Mouse (Mus musculus) embryonic facial prominence, embryonic 13.5 days (tissue): ENCODE measurements around the gene Atrn. TPM values are rescaled to one million over a fixed set of nuclear protein-coding genes. Genes with fewer than 3 reads are reported as not detected.

Experiments used
- ATAC-seq: fragments of 200-750 bp; cut with Nextera tagmentation; 2 replicates; pipeline ENCODE4 v1.8.0; 2017; ENCODE audit warnings: low read depth; ENCODE audit not compliant: insufficient number of reproducible peaks, insufficient read depth, low FRiP score, low TSS enrichment
- H3K27ac ChIP-seq: fragments of 300-500 bp; sonication (generic); 2 replicates; pipeline ENCODE4 v1.5.1; 2015; ENCODE audit warnings: moderate library complexity, mild to moderate bottlenecking, inconsistent platforms
- H3K27me3 ChIP-seq: fragments of 300-500 bp; sonication (generic); 2 replicates; pipeline ENCODE4 v1.6.1; 2015; ENCODE audit warnings: mild to moderate bottlenecking, inconsistent platforms
- H3K36me3 ChIP-seq: fragments of 300-500 bp; sonication (generic); 2 replicates; pipeline ENCODE4 v1.6.1; 2015; ENCODE audit warnings: mild to moderate bottlenecking, inconsistent platforms
- H3K4me1 ChIP-seq: fragments of 300-500 bp; sonication (generic); 2 replicates; pipeline ENCODE4 v1.6.1; 2015; ENCODE audit warnings: inconsistent platforms
- H3K4me2 ChIP-seq: fragments of 300-500 bp; sonication (generic); 2 replicates; pipeline ENCODE4 v1.6.1; 2015; ENCODE audit warnings: moderate library complexity, mild to moderate bottlenecking, inconsistent platforms
- H3K4me3 ChIP-seq: fragments of 300-500 bp; sonication (generic); 2 replicates; pipeline ENCODE4 v1.5.1; 2015; ENCODE audit warnings: mild to moderate bottlenecking, inconsistent platforms
- H3K9ac ChIP-seq: fragments of 300-500 bp; sonication (generic); 2 replicates; pipeline ENCODE4 v1.6.1; 2015; ENCODE audit warnings: mild to moderate bottlenecking, inconsistent platforms
- H3K9me3 ChIP-seq: fragments of 300-500 bp; sonication (generic); 2 replicates; pipeline ENCODE4 v1.6.1; 2016; ENCODE audit warnings: inconsistent platforms
- WGBS: fragments of 180-500 bp; shearing (Covaris S2); methylation state at CpG from one replicate; pipeline ENCODE4 v1.1.7; 2015; ENCODE audit warnings: mixed read lengths; 5-methylcytosine and 5-hydroxymethylcytosine counted together
- polyA plus RNA-seq: library from polyadenylated mRNA; unstranded; fragments of >200 nt; fragmentation: Nextera tagmentation; extraction: Ambion mirVana; gene quantifications from 2 replicates; pipeline ENCODE4 v1.2.1, GENCODE M21; 2015

Atrn gene
- polyA plus RNA-seq, 1 experiment from 2014 or later, result 10.7 TPM

- ATAC-seq, result no peak
- Histone ChIP-seq H3K4me2 (no peak overlapping the region), H3K27ac (no peak overlapping the region), H3K27me3 (no peaks in the 10 kb centered on the region), H3K9ac (no peak overlapping the region), H3K9me3 (no peaks in the 10 kb centered on the region), H3K36me3 (peaks cover 22% of the 10 kb centered on the region), H3K4me1 (no peaks in the 10 kb centered on the region), H3K4me3 (no peak overlapping the region)
These were observed 55.6 kb downstream of the Atrn start for GRCm38 (mm10) chr2:130961851-130962250.

GRCm38 (mm10) chr2:130965042-130965441, 58.7 kb downstream of the Atrn start:
- ATAC-seq, result no peak
- Histone ChIP-seq H3K4me2 (no peak overlapping the region), H3K27me3 (no peaks in the 10 kb centered on the region), H3K4me3 (no peak overlapping the region), H3K4me1 (no peaks in the 10 kb centered on the region), H3K27ac (no peak overlapping the region), H3K9ac (no peak overlapping the region), H3K9me3 (no peaks in the 10 kb centered on the region), H3K36me3 (peaks cover 15% of the 10 kb centered on the region)
- 95% methylated on average over 1 of the region's 1 CpGs for WGBS

GRCm38 (mm10) chr2:130971030-130971429, 64.7 kb downstream of the Atrn start:
- no peak overlapping the region for H3K4me2 ChIP-seq
- H3K27me3 ChIP-seq, result no peaks in the 10 kb centered on the region
- no peaks in the 10 kb centered on the region for H3K4me1 ChIP-seq
- H3K27ac ChIP-seq, result no peak overlapping the region
- no peak overlapping the region for H3K4me3 ChIP-seq
- H3K9ac ChIP-seq, result no peak overlapping the region
- H3K9me3 ChIP-seq, result no peaks in the 10 kb centered on the region
- WGBS, result 91% methylated on average over 4 of the region's 4 CpGs
- ATAC-seq, result no peak
- H3K36me3 ChIP-seq, result peaks cover 31% of the 10 kb centered on the region

GRCm38 (mm10) chr2:130972386-130972785, 66.1 kb downstream of the Atrn start:
- Histone ChIP-seq H3K4me1 (no peaks in the 10 kb centered on the region), H3K4me2 (no peak overlapping the region), H3K27me3 (no peaks in the 10 kb centered on the region), H3K36me3 (peaks cover 35% of the 10 kb centered on the region), H3K4me3 (no peak overlapping the region), H3K9me3 (no peaks in the 10 kb centered on the region), H3K27ac (no peak overlapping the region), H3K9ac (no peak overlapping the region)
- 93% methylated on average over 4 of the region's 4 CpGs for WGBS
- no peak for ATAC-seq

GRCm38 (mm10) chr2:130974928-130975327, 68.6 kb downstream of the Atrn start:
- H3K4me1 ChIP-seq, result no peaks in the 10 kb centered on the region
- no peak for ATAC-seq
- peaks cover 37% of the 10 kb centered on the region for H3K36me3 ChIP-seq
- no peak overlapping the region for H3K27ac ChIP-seq
- no peaks in the 10 kb centered on the region for H3K27me3 ChIP-seq
- no peak overlapping the region for H3K4me2 ChIP-seq
- no peaks in the 10 kb centered on the region for H3K9me3 ChIP-seq
- H3K9ac ChIP-seq, result no peak overlapping the region
- H3K4me3 ChIP-seq, result no peak overlapping the region
- 65% methylated on average over 1 of the region's 1 CpGs for WGBS

GRCm38 (mm10) chr2:130977589-130977988, 71.3 kb downstream of the Atrn start:
- Histone ChIP-seq H3K4me2 (no peak overlapping the region), H3K4me1 (no peaks in the 10 kb centered on the region), H3K9ac (no peak overlapping the region), H3K9me3 (no peaks in the 10 kb centered on the region), H3K27me3 (no peaks in the 10 kb centered on the region), H3K27ac (no peak overlapping the region), H3K4me3 (no peak overlapping the region), H3K36me3 (peaks cover 37% of the 10 kb centered on the region)
- no peak for ATAC-seq

- peaks cover 43% of the 10 kb centered on the region for H3K36me3 ChIP-seq
- H3K9ac ChIP-seq, result no peak overlapping the region
- H3K27me3 ChIP-seq, result no peaks in the 10 kb centered on the region
- no peaks in the 10 kb centered on the region for H3K4me1 ChIP-seq
- WGBS, result 80% methylated on average over 10 of the region's 10 CpGs
- H3K9me3 ChIP-seq, result no peaks in the 10 kb centered on the region
- ATAC-seq, result no peak
- no peak overlapping the region for H3K4me3 ChIP-seq
- no peak overlapping the region for H3K4me2 ChIP-seq
- H3K27ac ChIP-seq, result no peak overlapping the region
These were observed 72.0 kb downstream of the Atrn start for GRCm38 (mm10) chr2:130978058-130978847.

GRCm38 (mm10) chr2:130979138-130979537, 72.8 kb downstream of the Atrn start:
- Histone ChIP-seq H3K27me3 (no peaks in the 10 kb centered on the region), H3K4me3 (no peak overlapping the region), H3K4me2 (no peak overlapping the region), H3K4me1 (no peaks in the 10 kb centered on the region), H3K9me3 (no peaks in the 10 kb centered on the region), H3K9ac (no peak overlapping the region), H3K27ac (no peak overlapping the region), H3K36me3 (peaks cover 35% of the 10 kb centered on the region)
- no peak for ATAC-seq

GRCm38 (mm10) chr2:130992818-130993217, 86.5 kb downstream of the Atrn start:
- Histone ChIP-seq H3K4me2 (no peak overlapping the region), H3K36me3 (peaks cover 50% of the 10 kb centered on the region), H3K4me1 (no peaks in the 10 kb centered on the region), H3K9ac (no peak overlapping the region), H3K4me3 (no peak overlapping the region), H3K9me3 (no peaks in the 10 kb centered on the region), H3K27ac (no peak overlapping the region), H3K27me3 (no peaks in the 10 kb centered on the region)
- WGBS, result 95% methylated on average over 2 of the region's 2 CpGs
- ATAC-seq, result no peak

- peaks cover 58% of the 10 kb centered on the region for H3K36me3 ChIP-seq
- no peaks in the 10 kb centered on the region for H3K9me3 ChIP-seq
- H3K4me1 ChIP-seq, result no peaks in the 10 kb centered on the region
- no peaks in the 10 kb centered on the region for H3K27me3 ChIP-seq
- H3K27ac ChIP-seq, result no peak overlapping the region
- WGBS, result 80% methylated on average over 2 of the region's 2 CpGs
- H3K9ac ChIP-seq, result no peak overlapping the region
- H3K4me2 ChIP-seq, result no peak overlapping the region
- no peak overlapping the region for H3K4me3 ChIP-seq
- no peak for ATAC-seq
These were observed 102.8 kb downstream of the Atrn start for GRCm38 (mm10) chr2:131009123-131009522.

GRCm38 (mm10) chr2:131010566-131010965, 104.3 kb downstream of the Atrn start:
- 88% methylated on average over 1 of the region's 1 CpGs for WGBS
- H3K36me3 ChIP-seq, result peaks cover 59% of the 10 kb centered on the region
- no peak overlapping the region for H3K27ac ChIP-seq

GRCm38 (mm10) chr2:131025230-131025629, 118.9 kb downstream of the Atrn start:
- no peak for ATAC-seq
- H3K27me3 ChIP-seq, result no peaks in the 10 kb centered on the region
- H3K4me3 ChIP-seq, result no peak overlapping the region
- H3K27ac ChIP-seq, result no peak overlapping the region
- H3K9me3 ChIP-seq, result no peaks in the 10 kb centered on the region
- H3K36me3 ChIP-seq, result peaks cover 69% of the 10 kb centered on the region
- H3K4me1 ChIP-seq, result no peaks in the 10 kb centered on the region
- 93% methylated on average over 2 of the region's 2 CpGs for WGBS
- no peak overlapping the region for H3K4me2 ChIP-seq
- no peak overlapping the region for H3K9ac ChIP-seq

More at GRCm38 (mm10) chr2:131010566-131010965, 104.3 kb downstream of the Atrn start:
- Histone ChIP-seq H3K4me3 (no peak overlapping the region), H3K9me3 (no peaks in the 10 kb centered on the region), H3K4me1 (no peaks in the 10 kb centered on the region), H3K27me3 (no peaks in the 10 kb centered on the region), H3K9ac (no peak overlapping the region), H3K4me2 (no peak overlapping the region)
- no peak for ATAC-seq
